Mouse (Mus musculus): ENCODE results near the gene Nr5a1. TPM values are rescaled to one million over a fixed set of nuclear protein-coding genes. Genes with fewer than 3 reads are reported as not detected.
A peak's percentile ranks its signal among the peaks of the same experiment; 100 is the strongest.

The Nr5a1 gene
- not detected for total RNA-seq (2021)

DNA sequence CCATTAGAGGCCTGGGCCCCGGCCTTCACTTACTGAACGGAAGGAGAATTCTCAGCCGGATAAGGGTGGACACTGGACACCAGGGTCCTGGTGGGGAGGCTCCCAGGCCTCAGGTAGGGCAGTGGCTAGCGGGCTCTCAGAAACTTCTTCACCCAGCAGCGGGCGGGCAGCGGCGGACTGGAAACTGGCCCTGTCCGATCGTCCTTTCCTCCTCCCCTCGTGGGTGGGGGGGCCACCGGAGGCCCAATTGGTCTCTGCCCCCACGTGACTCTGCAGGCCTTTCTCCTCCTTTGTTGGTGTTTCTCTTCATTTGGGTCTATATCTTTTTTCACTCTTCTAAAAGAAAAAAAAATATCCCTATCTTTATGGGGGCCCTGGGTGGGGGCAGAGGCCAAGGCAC, at the start of gene Nr5a1:
TSS of gene Nr5a1 (minus strand) at position 219 of the 400 bp plus-strand sequence.
- DNase-seq: no peak

DNA sequence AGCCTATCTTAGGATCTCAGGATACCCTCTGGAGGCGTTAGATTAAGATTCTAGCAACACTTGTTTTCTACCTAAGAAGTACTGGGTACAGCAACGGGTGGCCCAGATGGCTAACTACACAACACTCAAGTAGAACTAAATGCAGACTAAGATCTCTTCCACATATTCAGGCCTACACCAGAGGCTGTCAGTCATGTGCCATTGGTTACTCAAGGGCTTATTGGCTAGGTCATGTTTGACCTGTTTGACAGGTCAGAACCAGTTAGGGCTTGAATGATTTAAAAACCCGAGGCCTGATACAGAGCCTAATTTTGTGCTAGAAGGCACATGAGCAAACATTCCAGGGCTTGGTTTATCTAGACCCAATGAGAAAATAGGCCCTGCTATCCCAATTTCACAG, 25.5 kb upstream of the Nr5a1 start:
- no peak for DNase-seq

DNA sequence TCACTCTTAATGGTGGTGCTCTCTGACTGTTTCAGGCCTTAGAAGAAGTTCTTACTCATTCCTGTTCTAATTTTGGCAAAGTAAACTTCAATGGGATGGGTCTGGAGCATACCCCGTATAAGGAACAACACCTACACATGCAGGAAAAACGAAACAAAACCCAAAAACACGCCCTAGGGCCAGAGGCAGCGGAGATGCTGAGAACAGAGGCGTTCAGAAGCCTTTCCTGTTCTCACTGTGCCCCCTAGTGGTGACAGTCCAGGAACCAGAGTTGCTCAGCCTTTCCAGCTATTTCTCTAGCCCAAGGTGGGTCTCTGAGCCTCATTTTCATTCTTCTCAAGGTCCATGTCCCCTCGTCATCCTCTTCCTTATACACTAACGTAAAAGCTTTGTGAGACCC, 25.1 kb upstream of the Nr5a1 start:
- DNase-seq: peak; percentile 58 to 70

DNA sequence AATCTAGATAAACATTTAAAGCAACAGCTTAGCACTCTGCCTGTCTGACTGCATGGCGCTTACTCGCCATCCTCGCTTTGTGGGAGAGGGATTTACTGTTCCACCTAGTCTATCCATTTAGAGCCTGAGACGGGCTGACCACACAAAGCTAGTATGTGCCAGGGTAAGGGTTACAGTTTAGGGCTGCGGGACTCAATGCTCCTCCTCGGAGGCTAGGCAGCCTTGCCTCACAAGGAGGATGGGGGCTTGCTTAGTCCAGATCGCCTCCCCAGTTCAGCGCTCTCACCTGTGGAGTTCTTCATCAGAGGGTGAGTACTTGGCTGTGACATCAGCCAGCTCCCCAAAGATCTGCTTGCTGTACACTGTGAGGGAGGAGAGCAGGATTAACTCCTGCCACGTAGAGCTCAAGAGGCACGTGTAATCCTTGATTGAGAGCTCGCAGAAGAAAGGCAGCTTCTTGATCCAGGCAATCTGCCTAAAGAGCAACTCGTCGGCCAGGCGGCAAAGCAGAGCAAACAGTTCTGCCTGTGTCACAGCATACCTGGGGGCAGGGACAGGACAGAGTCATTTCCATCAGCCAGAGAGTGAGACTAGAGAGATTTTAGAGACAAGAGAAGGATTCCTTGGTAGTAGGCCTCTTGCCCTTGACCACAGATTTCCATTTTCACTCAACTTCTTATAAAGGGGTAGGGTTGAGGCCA, 24.4 kb upstream of the Nr5a1 start:
- DNase-seq: no peak

DNA sequence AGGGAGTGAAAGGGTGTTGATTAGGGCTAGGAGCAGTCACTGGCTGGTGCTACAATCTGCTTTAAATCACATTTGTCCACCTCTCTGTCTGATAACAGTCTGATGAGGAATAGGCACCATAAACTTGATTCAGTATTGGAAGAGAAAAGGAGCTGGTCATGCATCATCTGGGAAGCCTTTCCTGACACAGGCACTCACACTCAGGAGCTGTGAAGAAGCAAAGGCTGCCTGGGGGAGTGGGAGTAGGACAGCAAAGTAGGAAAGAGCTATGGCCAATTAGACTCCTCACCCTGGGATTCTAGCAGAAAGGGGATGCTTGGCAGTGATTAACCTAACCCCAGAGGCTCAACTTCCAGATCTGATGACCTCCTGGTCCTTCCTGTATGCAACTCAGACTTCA, 21.4 kb upstream of the Nr5a1 start:
- DNase-seq: no peak

DNA sequence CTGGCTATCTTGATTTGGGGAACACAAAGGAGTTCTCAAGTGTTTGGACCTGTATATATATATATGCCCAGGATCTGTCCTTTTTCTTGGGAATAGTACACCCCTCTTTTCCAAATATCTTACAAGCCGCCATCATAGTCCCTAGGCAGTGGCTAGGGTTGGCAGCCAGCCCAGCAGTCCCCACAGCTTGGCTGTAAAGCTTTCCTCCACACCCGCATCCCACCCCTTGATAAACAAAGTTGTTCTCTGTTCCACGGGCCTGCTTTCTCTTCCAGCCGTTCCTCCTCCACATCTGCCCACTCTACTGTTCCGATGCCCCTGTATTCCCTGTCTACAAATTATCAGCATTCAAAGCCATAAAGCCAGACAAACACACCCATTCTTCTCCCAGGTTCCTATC, 20.4 kb upstream of the Nr5a1 start:
- no peak for DNase-seq

DNA sequence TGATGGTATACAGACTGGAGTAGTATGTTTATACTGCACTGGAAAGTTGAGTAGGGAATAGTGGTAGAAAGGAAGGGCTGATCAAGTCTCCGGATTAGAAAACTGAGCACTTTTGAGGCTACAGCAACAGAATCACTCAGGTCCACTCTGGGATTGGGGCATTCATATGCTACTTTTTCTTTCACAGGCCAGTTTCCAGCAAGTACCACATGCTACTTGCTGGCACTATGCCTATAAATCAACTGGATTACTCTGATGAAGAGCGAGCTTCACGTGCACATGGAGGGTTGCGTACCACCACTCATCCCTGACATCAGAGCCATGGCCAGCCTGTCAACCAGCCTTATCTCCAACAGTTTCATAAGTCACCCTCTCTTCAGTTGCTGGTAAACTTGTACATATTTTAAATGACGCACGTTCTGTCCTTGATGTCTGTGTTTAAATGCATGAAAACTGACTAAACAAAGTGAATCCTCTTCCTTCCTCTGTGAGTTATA, 16.0 kb upstream of the Nr5a1 start:
- DNase-seq: no peak

DNA sequence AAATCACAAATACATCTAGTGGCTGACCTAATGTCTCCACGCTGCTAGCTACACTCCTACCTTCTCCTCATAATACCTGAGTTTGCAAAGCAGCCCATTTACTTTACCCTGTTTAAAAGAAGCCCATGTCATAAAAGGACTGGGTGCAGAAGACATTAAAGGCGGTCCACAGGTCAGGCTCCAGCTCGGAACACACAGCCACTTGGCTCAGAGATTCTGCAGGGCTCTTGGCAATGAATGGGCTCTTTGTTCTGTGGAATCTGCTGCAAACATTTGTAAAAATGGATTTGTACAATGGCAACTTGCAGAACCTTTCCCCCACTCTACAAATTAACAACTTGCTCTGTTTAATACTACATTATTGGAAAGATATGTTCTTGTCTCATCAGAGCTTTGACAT, 11.1 kb upstream of the Nr5a1 start:
- no peak for DNase-seq

DNA sequence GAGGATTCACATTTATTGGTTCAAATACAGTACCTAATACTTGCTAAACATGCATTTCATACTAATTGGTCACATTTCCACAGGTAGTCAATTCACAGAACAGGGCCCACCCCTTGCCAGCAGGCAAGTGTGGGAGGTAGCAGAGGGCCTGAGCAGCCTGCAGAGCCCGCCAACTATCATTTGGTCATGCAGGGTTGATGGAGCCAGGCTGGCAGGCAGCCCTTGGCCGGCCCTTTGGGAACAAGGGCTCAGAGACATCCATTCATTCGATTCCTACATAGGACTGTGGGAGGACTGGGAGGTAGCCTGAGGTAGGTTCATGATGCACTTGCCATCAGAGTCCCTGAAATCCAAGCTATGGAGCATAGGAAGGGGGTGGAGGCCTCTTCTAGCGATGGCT, 9.0 kb upstream of the Nr5a1 start:
- peak in 1 of 2 experiments; percentile 5 for DNase-seq

DNA sequence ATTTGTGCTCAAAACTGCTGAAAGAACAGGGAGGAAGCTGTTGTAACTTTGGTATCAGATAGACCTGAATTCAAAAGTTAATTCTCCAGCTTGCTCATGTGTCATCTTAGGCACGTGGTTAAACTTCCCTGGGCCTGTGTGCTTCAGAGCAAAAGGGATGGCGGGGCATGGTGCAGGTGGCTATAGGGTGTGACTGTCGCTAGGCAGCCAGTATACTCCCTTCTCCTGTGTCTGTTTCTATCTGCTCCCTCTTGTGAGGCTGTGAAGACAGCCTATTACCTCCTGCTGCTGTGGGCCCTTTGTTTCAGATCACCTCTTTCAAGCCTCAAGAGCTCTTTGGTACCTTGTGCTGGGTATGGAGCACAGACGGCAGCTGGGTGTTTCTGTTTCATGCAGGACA, 7.7 kb upstream of the Nr5a1 start:
- DNase-seq: no peak

DNA sequence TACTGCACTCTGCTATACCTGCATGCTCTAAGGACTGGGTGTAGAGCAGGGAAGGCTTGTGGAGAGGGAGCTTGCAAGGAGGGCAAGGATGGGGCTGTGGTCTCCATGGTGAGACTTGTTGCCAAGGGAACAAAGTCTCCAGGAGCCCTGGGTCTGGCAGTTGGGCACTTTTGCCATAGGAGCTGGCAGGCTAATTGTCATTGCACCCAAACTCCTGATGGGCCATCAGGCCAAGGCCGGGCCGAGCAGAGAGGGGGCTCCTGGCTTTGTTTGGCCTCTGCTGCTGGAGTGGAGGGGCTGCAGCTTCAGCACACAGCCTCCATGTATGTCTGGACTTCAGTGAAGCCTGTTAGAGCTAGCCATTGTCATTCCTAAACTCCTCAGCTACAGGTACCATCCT, 6.3 kb upstream of the Nr5a1 start:
- DNase-seq: no peak

DNA sequence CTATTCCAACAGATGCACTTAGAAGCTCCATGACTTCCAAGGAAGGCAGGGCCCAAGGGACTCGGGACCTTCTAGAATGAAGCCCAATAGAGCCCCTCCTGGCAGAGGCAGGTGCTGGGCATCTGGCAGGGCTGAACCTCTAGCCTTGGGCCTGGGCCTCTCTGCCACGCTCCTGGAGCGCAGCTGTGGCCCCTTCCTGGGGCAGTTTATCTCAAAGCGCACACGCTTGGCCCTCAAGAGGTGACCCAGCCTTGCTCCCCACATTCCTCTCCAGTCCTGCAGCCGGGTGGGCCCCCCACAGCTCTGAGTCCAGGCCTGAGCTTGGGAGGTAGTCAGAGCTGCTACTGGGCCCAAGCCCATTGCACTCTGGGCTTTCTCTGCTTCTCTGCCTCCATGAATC, 5.0 kb upstream of the Nr5a1 start:
- DNase-seq: no peak

DNA sequence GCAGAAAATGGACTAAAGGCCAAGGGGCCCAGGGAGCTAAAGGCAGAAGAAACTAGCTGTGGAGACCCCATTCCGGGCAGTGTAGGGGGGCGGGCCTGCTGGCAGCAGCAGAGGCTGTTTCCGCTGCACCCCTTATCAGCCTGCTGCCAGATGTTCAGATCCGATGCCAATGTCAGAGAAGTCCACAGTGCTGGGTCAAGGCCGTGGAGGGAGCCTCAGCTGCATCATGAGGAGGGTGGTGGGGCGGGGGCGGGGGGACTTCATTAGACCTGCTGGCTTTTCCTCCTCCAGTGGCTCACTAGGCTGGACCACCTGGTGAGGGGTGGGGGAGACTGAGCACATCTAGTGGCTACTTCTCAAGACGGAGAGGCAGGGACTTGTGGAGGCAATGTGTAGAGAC, 4.3 kb upstream of the Nr5a1 start:
- DNase-seq: no peak

DNA sequence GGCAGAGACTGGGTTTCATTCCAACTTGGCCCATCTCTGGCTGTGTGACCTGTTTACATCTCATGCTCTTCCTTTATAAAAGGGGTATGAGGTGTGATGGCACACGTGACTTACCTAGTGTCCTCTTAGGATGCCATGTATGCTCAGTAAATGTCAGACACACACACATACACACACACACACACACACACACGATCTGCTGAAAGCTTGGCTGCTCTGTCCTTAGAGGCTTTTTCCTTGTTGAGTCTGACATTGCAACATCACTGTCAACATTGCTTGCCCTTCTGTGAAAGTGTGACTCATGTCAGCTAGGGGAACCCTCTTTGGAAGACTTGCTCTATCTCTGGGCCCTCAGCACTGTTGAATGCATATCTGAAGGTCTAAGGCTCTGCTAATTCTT, 3.1 kb upstream of the Nr5a1 start:
- no peak for DNase-seq

DNA sequence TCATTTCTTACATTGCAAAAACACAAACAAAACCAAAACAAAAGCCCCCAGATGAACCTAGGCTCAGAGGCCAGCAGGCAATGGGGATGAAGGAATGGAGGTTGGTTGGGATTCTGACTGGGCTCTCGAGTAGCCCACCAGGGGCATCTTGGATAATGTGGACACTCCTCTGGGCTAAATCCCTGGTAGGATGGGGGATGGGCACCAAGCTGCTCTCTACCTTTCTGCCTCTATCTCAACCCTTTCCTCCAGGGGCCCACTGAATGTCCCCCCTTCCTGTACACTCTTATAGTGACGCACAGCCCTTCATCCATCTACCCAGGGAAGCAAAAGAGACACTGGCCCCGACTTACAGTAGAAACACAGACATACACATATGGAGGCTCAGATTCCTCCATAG, 746 bp downstream of the Nr5a1 start:
- DNase-seq: no peak

DNA sequence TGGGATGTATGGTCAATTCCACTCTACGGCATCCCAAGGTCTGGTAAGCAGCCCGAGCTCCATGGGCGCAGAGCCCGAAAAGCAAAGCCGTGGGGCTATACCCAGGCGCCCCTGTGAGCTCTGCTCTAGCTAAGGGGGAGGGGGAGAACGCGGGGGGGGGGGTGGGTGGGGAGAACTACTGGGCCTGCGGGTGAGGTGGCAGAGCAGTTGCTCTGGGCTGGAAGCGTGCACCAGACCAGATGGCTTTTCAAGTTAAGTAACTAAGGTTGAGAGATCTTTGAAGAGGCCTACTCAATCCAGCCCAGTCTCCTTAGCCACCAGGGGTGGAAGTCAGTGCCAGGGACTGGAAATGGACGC, 1.6 kb downstream of the Nr5a1 start:
- no peak for DNase-seq

DNA sequence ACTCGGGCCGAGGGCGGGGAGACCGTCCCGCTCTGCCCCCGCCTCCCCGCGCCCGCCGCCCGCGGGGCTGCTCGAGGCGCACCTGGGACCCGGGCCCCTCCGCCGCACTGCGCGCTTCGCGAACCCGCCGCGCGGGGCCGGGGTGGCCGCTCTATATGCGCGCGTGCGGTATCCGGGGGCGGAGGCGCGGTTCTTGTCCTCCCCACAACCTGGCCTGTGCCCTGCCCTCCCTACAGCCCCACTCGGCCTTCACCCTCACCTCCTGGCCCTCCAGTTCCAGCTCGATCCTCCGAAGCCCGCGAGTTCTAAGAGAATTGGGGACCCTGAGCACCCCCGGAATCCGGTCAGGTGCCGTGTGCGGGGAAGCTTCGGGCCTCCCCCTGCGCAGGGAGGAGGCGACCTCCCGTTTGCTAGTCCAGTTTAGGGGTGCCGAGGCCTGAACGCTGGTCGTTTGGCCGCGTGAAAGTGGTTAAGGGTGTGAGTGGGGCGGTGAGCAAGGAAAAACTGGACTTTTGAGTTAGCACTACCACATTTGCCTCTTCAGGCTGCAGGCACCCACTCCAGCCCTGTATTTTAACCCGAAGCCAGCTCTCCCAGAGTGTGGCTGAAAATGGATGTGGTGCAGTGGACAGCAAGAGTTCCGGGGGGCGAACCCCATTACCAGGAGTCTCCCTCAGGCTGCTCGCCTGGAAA, 2.1 kb downstream of the Nr5a1 start:
- DNase-seq: no peak

DNA sequence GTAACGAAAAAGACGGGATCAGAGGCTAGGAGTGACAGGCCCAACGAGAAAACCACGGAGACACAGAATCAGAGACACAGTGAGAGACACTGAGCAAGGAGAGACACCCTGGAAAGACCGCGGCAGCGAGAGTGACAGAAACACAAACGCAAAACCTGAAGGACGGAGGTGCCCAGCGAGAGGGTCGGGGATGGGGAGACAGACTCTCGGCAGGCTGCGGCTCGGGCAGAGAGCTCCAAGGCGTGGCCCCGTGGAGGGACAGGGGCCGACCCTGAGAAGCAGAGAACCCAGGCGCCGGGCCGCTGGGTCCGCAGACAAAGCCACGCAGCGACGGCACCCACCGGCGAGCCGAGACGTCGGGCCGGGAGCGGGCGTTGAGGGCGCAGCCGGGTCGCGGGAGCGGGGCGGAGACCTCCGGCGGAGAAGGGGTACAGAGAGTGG, 2.9 kb downstream of the Nr5a1 start:
- DNase-seq: no peak

DNA sequence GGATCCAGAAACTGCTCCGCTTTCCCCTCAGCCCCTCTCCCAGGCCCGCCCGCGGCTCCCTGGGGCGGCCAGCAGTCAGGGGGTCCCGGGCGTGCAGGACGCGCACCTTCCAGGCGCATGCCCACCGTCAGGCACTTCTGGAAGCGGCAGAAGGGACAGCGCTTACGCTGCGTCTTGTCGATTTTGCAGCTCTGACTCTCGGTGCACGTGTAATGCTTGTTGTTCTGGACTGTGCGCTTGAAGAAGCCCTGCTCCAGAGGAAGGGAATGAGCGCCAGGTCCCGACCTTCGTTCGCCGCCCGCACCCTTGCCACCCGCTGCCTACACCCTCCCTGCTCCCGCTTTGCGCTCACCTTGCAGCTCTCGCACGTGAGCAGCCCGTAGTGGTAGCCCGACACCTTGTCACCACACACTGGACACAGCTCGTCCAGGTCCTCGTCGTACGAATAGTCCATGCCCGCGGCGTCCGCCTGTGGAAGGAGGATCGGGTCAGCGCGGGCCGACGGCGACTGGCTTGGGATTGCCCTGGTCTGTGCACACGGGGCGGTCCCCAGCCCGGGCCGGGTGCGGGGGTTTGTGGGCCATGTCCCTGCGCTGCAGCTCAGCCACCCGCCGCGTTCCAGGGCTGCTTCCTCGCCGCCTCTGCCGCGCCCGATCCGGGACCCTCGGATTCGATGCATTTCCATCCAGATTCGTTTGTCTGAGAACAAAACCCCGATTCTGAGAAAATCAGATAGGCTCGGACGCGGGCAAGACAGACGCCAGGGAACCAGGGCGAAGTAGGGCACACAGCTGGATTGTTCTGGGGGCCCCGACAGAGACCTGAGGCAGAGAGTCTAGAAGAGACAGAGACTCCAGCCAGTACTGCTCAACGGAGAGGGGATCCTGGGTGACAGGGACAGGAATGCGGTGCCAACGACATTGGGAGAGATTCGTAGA, 3.8 kb downstream of the Nr5a1 start:
- no peak for DNase-seq

DNA sequence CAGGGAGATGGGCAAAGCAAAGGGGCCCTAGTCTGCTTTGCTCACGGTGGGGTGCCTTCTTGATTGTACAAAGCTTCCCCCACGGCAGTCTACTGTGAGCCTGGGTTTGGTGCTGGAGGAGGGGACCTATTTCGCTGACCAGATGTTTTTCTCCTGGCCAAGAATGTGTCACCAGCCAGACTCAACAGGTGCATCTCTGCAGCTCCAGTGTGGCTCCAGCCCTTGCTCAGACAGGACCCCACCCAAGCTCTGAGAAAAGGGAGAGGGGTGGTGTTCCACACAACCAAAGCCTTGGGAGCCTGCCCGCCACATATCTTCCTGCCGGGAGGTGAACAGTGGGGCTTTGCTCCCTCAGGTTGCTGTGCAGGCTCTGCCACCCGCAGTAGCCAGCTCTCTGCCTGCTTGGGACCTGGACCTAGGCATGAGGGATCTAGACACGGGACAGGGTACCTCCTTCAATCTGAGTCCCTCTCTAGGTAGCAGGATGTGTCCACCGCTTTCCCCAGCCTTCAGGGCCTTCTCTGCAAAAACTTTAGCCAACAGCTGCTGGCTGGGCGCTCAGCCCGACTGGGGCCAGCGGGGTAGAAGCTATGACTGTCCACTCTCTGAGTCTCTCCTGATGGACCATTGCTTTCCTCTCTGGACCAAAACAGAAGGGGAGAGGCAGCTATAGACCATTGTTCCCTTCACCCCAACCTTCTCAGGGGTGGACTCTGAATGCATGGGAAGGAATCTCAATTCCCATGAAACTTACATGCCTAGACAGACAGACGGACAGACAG, 5.2 kb downstream of the Nr5a1 start:
- no peak for DNase-seq

DNA sequence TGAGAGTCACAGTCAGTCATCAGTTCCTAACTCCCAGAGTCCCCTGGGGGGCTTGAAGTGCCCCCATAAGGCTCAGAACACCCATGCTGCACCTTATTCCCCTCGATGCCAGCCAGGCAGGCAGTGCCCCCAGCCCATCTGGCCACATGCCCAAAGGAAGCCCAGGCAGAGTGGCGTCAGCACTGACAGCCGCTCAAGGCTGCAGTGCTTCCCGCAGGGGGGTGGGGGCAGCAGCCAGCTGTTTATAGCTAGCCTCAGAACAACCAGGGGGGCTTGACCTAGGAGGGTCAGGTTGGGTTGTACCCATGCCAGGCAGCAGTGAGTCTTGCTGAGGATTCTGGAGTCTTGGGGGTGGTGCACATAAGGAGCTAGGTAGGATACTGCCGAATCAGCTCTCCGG, 7.7 kb downstream of the Nr5a1 start:
- no peak for DNase-seq

DNA sequence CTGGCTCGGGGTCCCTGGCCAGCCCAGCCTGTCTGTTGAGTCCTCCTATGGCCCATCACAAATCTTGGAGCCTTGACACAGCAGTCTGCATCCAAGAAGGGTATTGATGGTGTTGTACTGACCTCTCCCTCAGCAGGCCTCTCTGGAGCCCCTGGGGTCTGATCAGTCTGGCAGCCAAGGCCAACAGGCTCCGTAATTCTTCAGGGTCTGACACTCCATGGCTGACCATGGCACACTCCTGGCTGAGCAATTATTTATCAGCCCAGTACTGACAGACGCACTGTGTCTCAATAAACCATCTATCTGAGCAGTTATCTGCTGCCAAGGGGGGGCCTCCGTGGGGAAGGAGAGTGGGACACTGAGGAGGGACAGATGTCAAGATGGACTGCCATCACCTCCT, 9.3 kb downstream of the Nr5a1 start:
- DNase-seq: no peak
